Mouse (Mus musculus): ENCODE measurements around the gene Ackr2.

- TF ChIP-seq POLR2A (IDR thresholded peaks at IDR 0.05; ENCODE audit: borderline replicate concordance, insufficient read depth, low read length) (no peak), CTCF (IDR thresholded peaks at IDR 0.05; ENCODE audit: borderline replicate concordance, insufficient read depth, low read depth, low read length) (no peak)
Observed at GRCm38 (mm10) chr9:121894447-121894846, 3.7 kb upstream of the Ackr2 start.
